ENCODE assay signal across 11 mouse cellular contexts in the genomic region with DNA sequence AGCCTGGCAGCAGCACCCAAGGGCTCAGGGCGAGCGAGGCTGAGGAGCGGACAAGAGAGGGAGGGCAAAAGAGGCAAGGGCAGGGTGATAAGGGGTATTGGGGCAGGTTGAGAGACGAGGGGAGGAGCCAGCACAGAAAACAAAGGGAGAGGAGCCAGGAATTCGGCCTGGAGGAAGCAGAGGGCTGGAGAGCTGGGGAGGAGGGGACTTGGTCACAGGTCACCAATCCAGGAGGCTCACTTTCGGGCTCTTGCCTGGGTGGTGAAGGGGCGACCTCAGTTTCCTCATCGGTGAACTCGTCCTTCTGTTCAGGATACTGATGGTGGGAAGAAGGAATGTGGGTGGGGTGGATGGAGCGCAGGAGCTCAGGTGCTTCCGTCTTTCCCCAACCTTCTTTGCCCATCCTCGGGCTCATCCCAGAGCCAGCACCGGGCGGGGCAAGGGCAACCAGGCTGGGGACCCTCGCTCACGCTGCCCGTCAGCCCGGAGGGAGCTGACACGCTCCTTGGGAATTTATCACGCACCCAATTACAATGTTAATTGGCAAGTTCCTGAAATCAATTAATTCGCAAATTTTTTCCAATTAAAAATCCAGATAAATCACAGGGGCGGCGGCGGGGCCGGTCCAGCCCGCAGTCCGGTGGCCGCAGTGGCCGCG. TPM values are rescaled to one million over a fixed set of nuclear protein-coding genes. Genes with fewer than 3 reads are reported as not detected.
DNase-seq lines count a peak whose midpoint lies in the region; ATAC-seq lines count a peak whose summit lies in the region.
"Had no signal": no experiment of that assay in that cellular context is flagged by ENCODE, and none has a peak within 500 bp of the region (broad histone marks: within the 10 kb centered on the region; RNA-seq: fewer than 3 reads in every experiment).

No protein-coding gene starts in this region.

- 0 out of 2 replicates have a peak, but pooled peaks have one; percentile 20 for ATAC-seq in heart, embryonic 15.5 days (replicated peaks; ENCODE audit: insufficient number of reproducible peaks, insufficient read depth, low FRiP score, low read depth)
- 0 out of 2 replicates have a peak, but pooled peaks have one; percentile 8 for ATAC-seq in hindbrain, embryonic 13.5 days (ENCODE audit: low FRiP score)
- 0 out of 2 replicates have a peak, but pooled peaks have one; percentile 25 for ATAC-seq in midbrain, embryonic 11.5 days (ENCODE audit: low FRiP score)
- no peak for ATAC-seq in cerebellum, adult (ENCODE audit: insufficient number of reproducible peaks, low FRiP score, low TSS enrichment)

- intact Hi-C loops in heart, postnatal 36 days (cut with DNase I): no loop called here

- peaks cover 72% of the 10 kb centered on the region for H3K27me3 ChIP-seq in heart, embryonic 15.5 days
- peaks cover 76% of the 10 kb centered on the region for H3K27me3 ChIP-seq in hindbrain, embryonic 13.5 days
- H3K27me3 ChIP-seq in midbrain, embryonic 11.5 days (ENCODE audit: control insufficient read depth, insufficient read depth, low read length): peaks cover 49% of the 10 kb centered on the region

- no peak overlapping the region for H3K27ac ChIP-seq in heart, embryonic 15.5 days
- H3K27ac ChIP-seq in hindbrain, embryonic 13.5 days: peak overlapping the region; percentile 23; the same call in 1 of the 2 replicates
- no peak overlapping the region for H3K27ac ChIP-seq in midbrain, embryonic 11.5 days (ENCODE audit: low read depth, low read length)

- peak overlapping the region; percentile 53 for H3K4me3 ChIP-seq in heart, embryonic 15.5 days
- H3K4me3 ChIP-seq in hindbrain, embryonic 13.5 days: peak overlapping the region; percentile 37
- peak overlapping the region; percentile 30 for H3K4me3 ChIP-seq in midbrain, embryonic 11.5 days (ENCODE audit: low read depth, low read length)

- H3K9me3 ChIP-seq in heart, embryonic 15.5 days (replicated peaks): no peaks in the 10 kb centered on the region
- H3K9me3 ChIP-seq in hindbrain, embryonic 13.5 days: no peaks in the 10 kb centered on the region
- H3K9me3 ChIP-seq in midbrain, embryonic 11.5 days (ENCODE audit: control insufficient read depth, low read length): no peaks in the 10 kb centered on the region

- H3K9ac ChIP-seq in heart, embryonic 15.5 days: peak overlapping the region; percentile 54
- peak overlapping the region; percentile 65 for H3K9ac ChIP-seq in hindbrain, embryonic 13.5 days
- 0 out of 2 replicates have a peak overlapping the region, but pooled peaks have one; percentile 27 for H3K9ac ChIP-seq in midbrain, embryonic 11.5 days (ENCODE audit: low read length)

- no peaks in the 10 kb centered on the region for H3K36me3 ChIP-seq in heart, embryonic 15.5 days
- no peaks in the 10 kb centered on the region for H3K36me3 ChIP-seq in hindbrain, embryonic 13.5 days
- no peaks in the 10 kb centered on the region for H3K36me3 ChIP-seq in midbrain, embryonic 11.5 days (ENCODE audit: control insufficient read depth, insufficient read depth, low read length)

- H3K4me2 ChIP-seq in heart, embryonic 15.5 days: peak overlapping the region; percentile 93
- H3K4me2 ChIP-seq in hindbrain, embryonic 13.5 days: peak overlapping the region; percentile 67
- peak overlapping the region; percentile 59 for H3K4me2 ChIP-seq in midbrain, embryonic 11.5 days

- WGBS in heart, embryonic 15.5 days: 16% methylated on average over 30 of the region's 30 CpGs
- 12% methylated on average over 30 of the region's 30 CpGs for WGBS in hindbrain, embryonic 13.5 days
- 10% methylated on average over 30 of the region's 30 CpGs for WGBS in midbrain, embryonic 11.5 days

- no peak for DNase-seq in heart, postnatal 36 days
- DNase-seq in R1 (ENCODE audit: low read depth, low spot score): peak; percentile 81
- peak; percentile 90 for DNase-seq in midbrain, embryonic 11.5 days (ENCODE audit: low spot score, missing footprints)
- DNase-seq in right cerebral cortex, postnatal 14 days: no peak
- DNase-seq in layer of hippocampus, adult 18-20 months (ENCODE audit: low spot score in 2 of 2): no peak
- DNase-seq: thymus, postnatal 36 days had no signal

- peaks cover 13% of the 10 kb centered on the region for H3K4me1 ChIP-seq in heart, embryonic 15.5 days (replicated peaks)
- peaks cover 51% of the 10 kb centered on the region for H3K4me1 ChIP-seq in hindbrain, embryonic 13.5 days (replicated peaks)
- H3K4me1 ChIP-seq in midbrain, embryonic 11.5 days (ENCODE audit: control insufficient read depth, insufficient read depth, low read length): peaks cover 21% of the 10 kb centered on the region

RNA-seq across cellular contexts. Expression of a gene that starts 51.8 kb away (rescaled TPM):
- 0.64 and 0.86 TPM in 2 replicates for polyA plus RNA-seq in heart, embryonic 15.5 days (2015; fragmentation: Nextera tagmentation; extraction: Ambion mirVana)
- not detected for total RNA-seq in heart, postnatal 36 days (2021)
- polyA plus RNA-seq in hindbrain, embryonic 13.5 days (2015; fragmentation: Nextera tagmentation; extraction: Ambion mirVana): 0.97 and 1.1 TPM in 2 replicates
- 0.34 and 0.40 TPM in 2 replicates for polyA plus RNA-seq in midbrain, embryonic 11.5 days (2014; fragmentation: Nextera tagmentation; extraction: Ambion mirVana)
- under 1 TPM; 0.57 to 0.86 TPM for total RNA-seq in layer of hippocampus, adult 18-20 months (2021)
- total RNA-seq: CH12.LX; gastrocnemius, adult 8-10 months had no signal

RNA-seq across cellular contexts. Expression of a gene that starts 52.0 kb away (rescaled TPM):
- 31.1 and 34.5 TPM in 2 replicates for polyA plus RNA-seq in heart, embryonic 15.5 days (2015; fragmentation: Nextera tagmentation; extraction: Ambion mirVana)
- 10 to 100 TPM; 26.5 to 28.5 TPM for total RNA-seq in heart, postnatal 36 days (2021)
- 8.5 and 10.9 TPM in 2 replicates for polyA plus RNA-seq in hindbrain, embryonic 13.5 days (2015; fragmentation: Nextera tagmentation; extraction: Ambion mirVana)
- 7.5 and 8.4 TPM in 2 replicates for polyA plus RNA-seq in midbrain, embryonic 11.5 days (2014; fragmentation: Nextera tagmentation; extraction: Ambion mirVana)
- 1 to 10 TPM; 5.1 to 6.0 TPM for total RNA-seq in layer of hippocampus, adult 18-20 months (2021)

Comparison
In these comparisons a context has a peak if more than half of its experiments do, and no peak if none do; other contexts are left out.
1. DNase-seq: peak in R1 (single experiment) and midbrain, embryonic 11.5 days (single experiment); none in heart, postnatal 36 days (0 of 2), right cerebral cortex, postnatal 14 days (single experiment) and layer of hippocampus, adult 18-20 months (0 of 2).
2. Peak in every context shown above with its lines, with median percentiles within 50 percentile points of each other: H3K4me2 ChIP-seq, H3K4me3 ChIP-seq and H3K9ac ChIP-seq.